Mouse (Mus musculus): Measurements from ENCODE around the gene Tbx15.

Tbx15 gene

GRCm38 (mm10) chr3:99387127-99387526, 146.9 kb downstream of the Tbx15 start:
- no peak for DNase-seq (ENCODE audit: low spot score in 2 of 2)

Measured in urinary bladder, adult 18-20 months (tissue).